Mouse (Mus musculus) intestine, embryonic 16.5 days (tissue): ENCODE results near the gene Dennd4b. TPM values are rescaled to one million over a fixed set of nuclear protein-coding genes. Genes with fewer than 3 reads are reported as not detected.
A peak's percentile ranks its signal among the peaks of the same experiment; 100 is the strongest.

Experiments used
- ATAC-seq: fragments of 200-750 bp; cut with Nextera tagmentation; 2 replicates; pipeline ENCODE4 v1.8.0; 2017; ENCODE audit warnings: moderate TSS enrichment, moderate library complexity
- H3K27ac ChIP-seq: fragments of 300-500 bp; sonication (generic); 2 replicates; pipeline ENCODE4 v1.5.1; 2014; ENCODE audit warnings: mild to moderate bottlenecking, low read length
- H3K27me3 ChIP-seq: fragments of 300-500 bp; sonication (generic); replicated peaks from 2 replicates; pipeline ENCODE4 v1.6.1; 2014; ENCODE audit warnings: low read length, control low read depth, mixed read lengths; ENCODE audit not compliant: control insufficient read depth, insufficient read depth
- H3K36me3 ChIP-seq: fragments of 300-500 bp; sonication (generic); 2 replicates; pipeline ENCODE4 v1.6.1; 2014; ENCODE audit warnings: low read length, control low read depth; ENCODE audit not compliant: control insufficient read depth, insufficient read depth
- H3K4me1 ChIP-seq: fragments of 300-500 bp; sonication (generic); 2 replicates; pipeline ENCODE4 v1.6.1; 2014; ENCODE audit warnings: low read length, control low read depth, mixed read lengths; ENCODE audit not compliant: control insufficient read depth, insufficient read depth
- H3K4me2 ChIP-seq: fragments of 300-500 bp; sonication (generic); 2 replicates; pipeline ENCODE4 v1.6.1; 2014; ENCODE audit warnings: low read depth, low read length, control low read depth
- H3K4me3 ChIP-seq: fragments of 300-500 bp; sonication (generic); 2 replicates; pipeline ENCODE4 v1.5.1; 2014; ENCODE audit warnings: mild to moderate bottlenecking, low read length
- H3K9ac ChIP-seq: fragments of 300-500 bp; sonication (generic); 2 replicates; pipeline ENCODE4 v1.6.1; 2014; ENCODE audit warnings: low read depth, low read length
- H3K9me3 ChIP-seq: fragments of 300-500 bp; sonication (generic); 2 replicates; pipeline ENCODE4 v1.6.1; 2016; ENCODE audit warnings: low read length, control low read depth; ENCODE audit not compliant: control insufficient read depth
- WGBS: fragments of 180-500 bp; shearing (Covaris S2); extraction: QIAGEN DNeasy Blood & Tissue Kit; methylation state at CpG from one replicate; pipeline ENCODE4 v1.1.7; 2014; 5-methylcytosine and 5-hydroxymethylcytosine counted together
- polyA plus RNA-seq: library from polyadenylated mRNA; unstranded; fragments of >200 nt; fragmentation: Nextera tagmentation; extraction: Ambion mirVana; gene quantifications from 2 replicates; pipeline ENCODE4 v1.2.1, GENCODE M21; 2015

The Dennd4b gene
- polyA plus RNA-seq, 1 experiment from 2014 or later, result 2.3 TPM

- Histone ChIP-seq H3K27me3 (no peaks in the 10 kb centered on the region), H3K27ac (peak within 1 kb of the TSS; percentile 95), H3K36me3 (peaks cover 7% of the 10 kb centered on the region), H3K9me3 (no peaks in the 10 kb centered on the region), H3K9ac (peak within 1 kb of the TSS; percentile 94), H3K4me3 (peak within 1 kb of the TSS; percentile 86), H3K4me2 (peak within 1 kb of the TSS; percentile 69), H3K4me1 (peaks cover 3% of the 10 kb centered on the region; the same call in 1 of the 2 replicates)
- WGBS, result under 1% methylated on average over 60 of the region's 61 CpGs
- ATAC-seq, result peak; percentile 99
Measured at GRCm38 (mm10) chr3:90231507-90232333, 33.3 kb upstream of the Dennd4b start, which contains the start of gene Jtb. Jtb (plus strand) TSS chr3:90231597.

GRCm38 (mm10) chr3:90241251-90241650 lies 23.7 kb upstream of the Dennd4b start:
- H3K27me3 ChIP-seq, result no peaks in the 10 kb centered on the region
- H3K9ac ChIP-seq, result no peak overlapping the region
- peaks cover 4% of the 10 kb centered on the region for H3K4me1 ChIP-seq
- H3K4me3 ChIP-seq, result no peak overlapping the region
- H3K36me3 ChIP-seq, result no peaks in the 10 kb centered on the region; the same call in 1 of the 2 replicates
- H3K27ac ChIP-seq, result no peak overlapping the region
- no peak overlapping the region for H3K4me2 ChIP-seq
- ATAC-seq, result peak; percentile 41
- WGBS, result 95% methylated on average over 2 of the region's 2 CpGs
- H3K9me3 ChIP-seq, result no peaks in the 10 kb centered on the region

- 86% methylated on average over 10 of the region's 10 CpGs for WGBS
- Histone ChIP-seq H3K36me3 (no peaks in the 10 kb centered on the region; the same call in 1 of the 2 replicates), H3K4me2 (no peak overlapping the region), H3K4me1 (peaks cover 4% of the 10 kb centered on the region), H3K9me3 (no peaks in the 10 kb centered on the region), H3K27ac (no peak overlapping the region), H3K9ac (no peak overlapping the region), H3K27me3 (no peaks in the 10 kb centered on the region), H3K4me3 (no peak overlapping the region)
- no peak for ATAC-seq
Measured at GRCm38 (mm10) chr3:90241669-90242358, 23.2 kb upstream of the Dennd4b start.

- Histone ChIP-seq H3K4me2 (peak within 1 kb of the TSS; percentile 59), H3K4me3 (peak within 1 kb of the TSS; percentile 39), H3K9ac (peak within 1 kb of the TSS; percentile 37), H3K4me1 (peaks cover 7% of the 10 kb centered on the region), H3K36me3 (no peaks in the 10 kb centered on the region; the same call in 1 of the 2 replicates), H3K27me3 (no peaks in the 10 kb centered on the region), H3K9me3 (no peaks in the 10 kb centered on the region), H3K27ac (peak within 1 kb of the TSS; percentile 26)
- ATAC-seq, result peak; percentile 54
- WGBS, result 5% methylated on average over 19 of the region's 19 CpGs
Measured at GRCm38 (mm10) chr3:90242984-90243775, 21.8 kb upstream of the Dennd4b start, which contains the start of gene Creb3l4. Creb3l4 (minus strand) TSS chr3:90243512.

- Histone ChIP-seq H3K27ac (no peak overlapping the region), H3K27me3 (no peaks in the 10 kb centered on the region), H3K36me3 (no peaks in the 10 kb centered on the region), H3K9me3 (no peaks in the 10 kb centered on the region), H3K4me2 (no peak overlapping the region), H3K9ac (no peak overlapping the region), H3K4me3 (no peak overlapping the region), H3K4me1 (peaks cover 9% of the 10 kb centered on the region)
- WGBS, result 67% methylated on average over 2 of the region's 2 CpGs
- ATAC-seq, result no peak
Measured at GRCm38 (mm10) chr3:90245406-90245805, 19.6 kb upstream of the Dennd4b start.

- peak overlapping the region; percentile 94 for H3K4me2 ChIP-seq
- WGBS, result 0% methylated on average over 3 of the region's 3 CpGs
- no peaks in the 10 kb centered on the region for H3K27me3 ChIP-seq
- peaks cover 7% of the 10 kb centered on the region for H3K4me1 ChIP-seq
- ATAC-seq, result no peak; the same call in 1 of the 2 replicates
- H3K4me3 ChIP-seq, result peak overlapping the region; percentile 78
- H3K9me3 ChIP-seq, result no peaks in the 10 kb centered on the region
- H3K36me3 ChIP-seq, result peaks cover 8% of the 10 kb centered on the region
- peak overlapping the region; percentile 89 for H3K9ac ChIP-seq
- H3K27ac ChIP-seq, result peak overlapping the region; percentile 96
Measured at GRCm38 (mm10) chr3:90247630-90247959, 17.4 kb upstream of the Dennd4b start.

- H3K9me3 ChIP-seq, result no peaks in the 10 kb centered on the region
- 0% methylated on average over 44 of the region's 44 CpGs for WGBS
- H3K9ac ChIP-seq, result peak within 1 kb of the TSS; percentile 89
- peak within 1 kb of the TSS; percentile 78 for H3K4me3 ChIP-seq
- peak; percentile 94 for ATAC-seq
- H3K27me3 ChIP-seq, result no peaks in the 10 kb centered on the region
- H3K4me1 ChIP-seq, result peaks cover 5% of the 10 kb centered on the region; the same call in 1 of the 2 replicates
- H3K27ac ChIP-seq, result peak within 1 kb of the TSS; percentile 96
- peak within 1 kb of the TSS; percentile 94 for H3K4me2 ChIP-seq
- H3K36me3 ChIP-seq, result peaks cover 8% of the 10 kb centered on the region
Measured at GRCm38 (mm10) chr3:90247960-90248745, 16.8 kb upstream of the Dennd4b start, which contains the start of gene Slc39a1. Slc39a1 (plus strand) TSS chr3:90248172.

GRCm38 (mm10) chr3:90248746-90249100 lies 16.3 kb upstream of the Dennd4b start:
- Histone ChIP-seq H3K4me2 (peak overlapping the region; percentile 94), H3K4me1 (peaks cover 5% of the 10 kb centered on the region; the same call in 1 of the 2 replicates), H3K4me3 (peak overlapping the region; percentile 78), H3K27ac (peak overlapping the region; percentile 96), H3K9me3 (no peaks in the 10 kb centered on the region), H3K36me3 (peaks cover 8% of the 10 kb centered on the region), H3K27me3 (no peaks in the 10 kb centered on the region), H3K9ac (peak overlapping the region; percentile 89)
- ATAC-seq, result peak; percentile 21; the same call in 1 of the 2 replicates
- 3% methylated on average over 10 of the region's 10 CpGs for WGBS
